Mouse (Mus musculus): Measurements from ENCODE around the gene Rbp1. TPM values are rescaled to one million over a fixed set of nuclear protein-coding genes. Genes with fewer than 3 reads are reported as not detected.

The Rbp1 gene
- 105 and 109 TPM in 2 replicates for polyA plus RNA-seq (2014; fragmentation: Nextera tagmentation; extraction: Ambion mirVana)

- no peaks in the 10 kb centered on the region for H3K27me3 ChIP-seq (replicated peaks; ENCODE audit: control insufficient read depth, insufficient read depth, low read length)
- no peaks in the 10 kb centered on the region for H3K9me3 ChIP-seq (ENCODE audit: control insufficient read depth, low read length)
- H3K36me3 ChIP-seq (ENCODE audit: control insufficient read depth, insufficient read depth, low read length) = no peaks in the 10 kb centered on the region
- H3K4me3 ChIP-seq (ENCODE audit: low read depth, low read length) = no peak within 1 kb of the TSS
- H3K9ac ChIP-seq (ENCODE audit: low read length) = no peak within 1 kb of the TSS
- no peak within 1 kb of the TSS for H3K4me2 ChIP-seq (ENCODE audit: low read length)
- no peak within 1 kb of the TSS for H3K27ac ChIP-seq (ENCODE audit: low read depth)
- DNase-seq (ENCODE audit: low spot score) = no peak
- 69% methylated on average over 5 of the region's 5 CpGs for whole genome bisulfite sequencing
- H3K4me1 ChIP-seq (replicated peaks; ENCODE audit: control insufficient read depth, insufficient read depth, low read length) = peaks cover 29% of the 10 kb centered on the region
- no peak for ATAC-seq (replicated peaks; ENCODE audit: low FRiP score, low TSS enrichment, low read depth)
Observed at GRCm38 (mm10) chr9:98422656-98423055, at the start of gene Rbp1. Rbp1 (plus strand) TSS chr9:98422961.

- Histone ChIP-seq H3K9ac (ENCODE audit: low read length) (no peak overlapping the region), H3K27ac (ENCODE audit: low read depth) (no peak overlapping the region), H3K4me2 (ENCODE audit: low read length) (no peak overlapping the region), H3K36me3 (ENCODE audit: control insufficient read depth, insufficient read depth, low read length) (no peaks in the 10 kb centered on the region), H3K4me3 (ENCODE audit: low read depth, low read length) (no peak overlapping the region), H3K27me3 (replicated peaks; ENCODE audit: control insufficient read depth, insufficient read depth, low read length) (no peaks in the 10 kb centered on the region), H3K4me1 (replicated peaks; ENCODE audit: control insufficient read depth, insufficient read depth, low read length) (no peaks in the 10 kb centered on the region; the same call in 1 of the 2 replicates), H3K9me3 (ENCODE audit: control insufficient read depth, low read length) (no peaks in the 10 kb centered on the region)
- ATAC-seq (replicated peaks; ENCODE audit: low FRiP score, low TSS enrichment, low read depth) (no peak), DNase-seq (ENCODE audit: low spot score) (no peak)
- WGBS = 97% methylated on average over 5 of the region's 5 CpGs
Observed at GRCm38 (mm10) chr9:98373358-98373757, 49.4 kb upstream of the Rbp1 start.

- H3K27me3 ChIP-seq (replicated peaks; ENCODE audit: control insufficient read depth, insufficient read depth, low read length) = no peaks in the 10 kb centered on the region
- H3K9ac ChIP-seq (ENCODE audit: low read length) = no peak overlapping the region
- no peak for DNase-seq (ENCODE audit: low spot score)
- no peak overlapping the region for H3K27ac ChIP-seq (ENCODE audit: low read depth)
- H3K9me3 ChIP-seq (ENCODE audit: control insufficient read depth, low read length) = no peaks in the 10 kb centered on the region
- H3K4me2 ChIP-seq (ENCODE audit: low read length) = no peak overlapping the region
- WGBS = 65% methylated on average over 11 of the region's 11 CpGs
- no peak overlapping the region for H3K4me3 ChIP-seq (ENCODE audit: low read depth, low read length)
- no peaks in the 10 kb centered on the region; the same call in 1 of the 2 replicates for H3K4me1 ChIP-seq (replicated peaks; ENCODE audit: control insufficient read depth, insufficient read depth, low read length)
- H3K36me3 ChIP-seq (ENCODE audit: control insufficient read depth, insufficient read depth, low read length) = no peaks in the 10 kb centered on the region
- ATAC-seq (replicated peaks; ENCODE audit: low FRiP score, low TSS enrichment, low read depth) = no peak
Observed at GRCm38 (mm10) chr9:98374897-98375296, 47.9 kb upstream of the Rbp1 start.

- H3K9ac ChIP-seq (ENCODE audit: low read length) = no peak overlapping the region
- ATAC-seq (replicated peaks; ENCODE audit: low FRiP score, low TSS enrichment, low read depth) = no peak
- H3K36me3 ChIP-seq (ENCODE audit: control insufficient read depth, insufficient read depth, low read length) = no peaks in the 10 kb centered on the region
- DNase-seq (ENCODE audit: low spot score) = no peak
- H3K27ac ChIP-seq (ENCODE audit: low read depth) = no peak overlapping the region
- H3K4me2 ChIP-seq (ENCODE audit: low read length) = no peak overlapping the region
- no peak overlapping the region for H3K4me3 ChIP-seq (ENCODE audit: low read depth, low read length)
- no peaks in the 10 kb centered on the region for H3K9me3 ChIP-seq (ENCODE audit: control insufficient read depth, low read length)
- H3K27me3 ChIP-seq (replicated peaks; ENCODE audit: control insufficient read depth, insufficient read depth, low read length) = no peaks in the 10 kb centered on the region
- 27% methylated on average over 5 of the region's 5 CpGs for WGBS
- H3K4me1 ChIP-seq (replicated peaks; ENCODE audit: control insufficient read depth, insufficient read depth, low read length) = no peaks in the 10 kb centered on the region; the same call in 1 of the 2 replicates
Observed at GRCm38 (mm10) chr9:98375329-98376170, 47.2 kb upstream of the Rbp1 start.

- Histone ChIP-seq H3K9me3 (ENCODE audit: control insufficient read depth, low read length) (no peaks in the 10 kb centered on the region), H3K4me2 (ENCODE audit: low read length) (no peak overlapping the region), H3K4me1 (replicated peaks; ENCODE audit: control insufficient read depth, insufficient read depth, low read length) (no peaks in the 10 kb centered on the region; the same call in 1 of the 2 replicates), H3K4me3 (ENCODE audit: low read depth, low read length) (no peak overlapping the region), H3K36me3 (ENCODE audit: control insufficient read depth, insufficient read depth, low read length) (no peaks in the 10 kb centered on the region), H3K9ac (ENCODE audit: low read length) (no peak overlapping the region), H3K27me3 (replicated peaks; ENCODE audit: control insufficient read depth, insufficient read depth, low read length) (no peaks in the 10 kb centered on the region), H3K27ac (ENCODE audit: low read depth) (no peak overlapping the region)
- DNase-seq (ENCODE audit: low spot score) (no peak), ATAC-seq (replicated peaks; ENCODE audit: low FRiP score, low TSS enrichment, low read depth) (no peak)
- WGBS = 77% methylated on average over 4 of the region's 4 CpGs
Observed at GRCm38 (mm10) chr9:98379736-98380135, 43.0 kb upstream of the Rbp1 start.

- Histone ChIP-seq H3K36me3 (ENCODE audit: control insufficient read depth, insufficient read depth, low read length) (no peaks in the 10 kb centered on the region), H3K9ac (ENCODE audit: low read length) (no peak overlapping the region), H3K27ac (ENCODE audit: low read depth) (no peak overlapping the region), H3K4me3 (ENCODE audit: low read depth, low read length) (no peak overlapping the region), H3K27me3 (replicated peaks; ENCODE audit: control insufficient read depth, insufficient read depth, low read length) (no peaks in the 10 kb centered on the region), H3K9me3 (ENCODE audit: control insufficient read depth, low read length) (no peaks in the 10 kb centered on the region), H3K4me2 (ENCODE audit: low read length) (no peak overlapping the region), H3K4me1 (replicated peaks; ENCODE audit: control insufficient read depth, insufficient read depth, low read length) (no peaks in the 10 kb centered on the region; the same call in 1 of the 2 replicates)
- ATAC-seq (replicated peaks; ENCODE audit: low FRiP score, low TSS enrichment, low read depth) (no peak), DNase-seq (ENCODE audit: low spot score) (no peak)
- WGBS = 90% methylated on average over 9 of the region's 9 CpGs
Observed at GRCm38 (mm10) chr9:98380593-98380992, 42.2 kb upstream of the Rbp1 start.

GRCm38 (mm10) chr9:98387741-98388632, 34.8 kb upstream of the Rbp1 start:
- Histone ChIP-seq H3K9me3 (ENCODE audit: control insufficient read depth, low read length) (no peaks in the 10 kb centered on the region), H3K9ac (ENCODE audit: low read length) (no peak overlapping the region), H3K27ac (ENCODE audit: low read depth) (no peak overlapping the region), H3K4me1 (replicated peaks; ENCODE audit: control insufficient read depth, insufficient read depth, low read length) (no peaks in the 10 kb centered on the region), H3K4me3 (ENCODE audit: low read depth, low read length) (no peak overlapping the region), H3K27me3 (replicated peaks; ENCODE audit: control insufficient read depth, insufficient read depth, low read length) (no peaks in the 10 kb centered on the region), H3K4me2 (ENCODE audit: low read length) (no peak overlapping the region), H3K36me3 (ENCODE audit: control insufficient read depth, insufficient read depth, low read length) (no peaks in the 10 kb centered on the region)
- WGBS = 81% methylated on average over 10 of the region's 10 CpGs
- DNase-seq (ENCODE audit: low spot score) (no peak), ATAC-seq (replicated peaks; ENCODE audit: low FRiP score, low TSS enrichment, low read depth) (no peak)

GRCm38 (mm10) chr9:98388633-98388965, 34.2 kb upstream of the Rbp1 start:
- Histone ChIP-seq H3K4me1 (replicated peaks; ENCODE audit: control insufficient read depth, insufficient read depth, low read length) (no peaks in the 10 kb centered on the region), H3K4me2 (ENCODE audit: low read length) (no peak overlapping the region), H3K27ac (ENCODE audit: low read depth) (no peak overlapping the region), H3K36me3 (ENCODE audit: control insufficient read depth, insufficient read depth, low read length) (no peaks in the 10 kb centered on the region), H3K4me3 (ENCODE audit: low read depth, low read length) (no peak overlapping the region), H3K27me3 (replicated peaks; ENCODE audit: control insufficient read depth, insufficient read depth, low read length) (no peaks in the 10 kb centered on the region), H3K9me3 (ENCODE audit: control insufficient read depth, low read length) (no peaks in the 10 kb centered on the region), H3K9ac (ENCODE audit: low read length) (no peak overlapping the region)
- DNase-seq (ENCODE audit: low spot score) = no peak
- 83% methylated on average over 5 of the region's 5 CpGs for WGBS
- ATAC-seq (replicated peaks; ENCODE audit: low FRiP score, low TSS enrichment, low read depth) = no peak

All from intestine, embryonic 14.5 days (tissue).